Mouse (Mus musculus) CH12.LX (cell line): ENCODE results near the gene Dhx58.

Experiments
- BHLHE40 ChIP-seq: IDR thresholded peaks from 2 replicates; pipeline ENCODE4 v1.6.1; 2011; ENCODE audit warnings: mild to moderate bottlenecking, low read depth, low read length, improper control_type of control experiment
- CTCF ChIP-seq, 2 experiments: IDR thresholded peaks in 1 of 2; conservative IDR thresholded peaks in 1 of 2; 2 replicates each; pipeline ENCODE4 v1.5.1; 2011 to 2012; ENCODE audit warnings: low read depth in 2 of 2, low read length in 2 of 2, improper control_type of control experiment in 1 of 2, inconsistent platforms in 1 of 2, mild to moderate bottlenecking in 1 of 2, moderate library complexity in 1 of 2
- GABPA ChIP-seq: IDR thresholded peaks from 2 replicates; pipeline ENCODE4 v1.6.1; 2012; ENCODE audit warnings: low read depth, low read length, improper control_type of control experiment, inconsistent platforms; ENCODE audit not compliant: insufficient replicate concordance
- MYC ChIP-seq: IDR thresholded peaks from 2 replicates; pipeline ENCODE4 v1.6.1; 2011; ENCODE audit warnings: low read depth, mild to moderate bottlenecking, improper control_type of control experiment, low read length
- NRF1 ChIP-seq: IDR thresholded peaks from 2 replicates; pipeline ENCODE4 v1.6.1; 2014; ENCODE audit warnings: low read depth, mild to moderate bottlenecking, inconsistent platforms, low read length, improper control_type of control experiment, moderate library complexity
- POLR2A ChIP-seq: IDR thresholded peaks from 2 replicates; pipeline ENCODE4 v1.6.1; 2011; ENCODE audit warnings: low read depth, mild to moderate bottlenecking, improper control_type of control experiment, low read length
- ZNF384 ChIP-seq: IDR thresholded peaks from 2 replicates; pipeline ENCODE4 v1.6.1; 2012; ENCODE audit warnings: low read depth, low read length, improper control_type of control experiment, inconsistent platforms

DNA sequence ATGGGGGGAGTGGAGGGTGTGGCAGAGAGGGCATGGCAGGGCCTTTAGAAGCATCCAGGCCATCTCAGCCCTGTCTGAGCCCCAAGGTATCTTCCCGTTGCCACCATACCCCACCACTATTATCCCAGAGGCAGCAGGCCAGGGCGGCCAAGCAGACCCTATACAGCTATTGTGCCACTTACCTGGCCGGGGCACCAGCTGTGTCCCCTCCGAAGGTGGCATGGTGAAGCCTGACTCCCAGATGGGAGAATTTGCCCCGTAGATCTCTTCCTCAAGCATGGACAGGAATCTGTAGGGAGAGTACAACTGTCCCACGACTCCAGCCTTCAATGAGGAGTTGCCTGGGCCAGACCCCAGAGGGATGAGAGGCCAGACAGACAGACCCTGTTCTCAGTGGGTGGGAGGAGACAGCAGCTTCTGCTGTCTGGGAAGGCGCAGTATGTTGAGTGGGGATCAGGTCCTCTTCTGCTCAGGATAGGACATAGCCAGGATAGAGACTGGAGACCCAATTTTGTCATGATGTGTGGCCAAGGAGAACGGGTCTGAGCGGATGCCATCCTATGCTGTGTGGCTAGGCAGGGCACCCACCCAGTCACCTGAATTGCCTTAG lies 5.2 kb upstream of the Dhx58 start:
- TF ChIP-seq CTCF (conservative IDR thresholded peaks at IDR 0.05 in 1 of 2, IDR thresholded peaks at IDR 0.05 in 1 of 2; ENCODE audit: low read depth in 2 of 2, low read length in 2 of 2), result no peak
- no peak for TF ChIP-seq GABPA
- no peak for TF ChIP-seq NRF1
- no peak for TF ChIP-seq MYC
- no peak for TF ChIP-seq POLR2A
- TF ChIP-seq BHLHE40, result no peak
- no peak for TF ChIP-seq ZNF384
